Mouse (Mus musculus) layer of hippocampus, adult 2 months (tissue): Measurements from ENCODE around the gene Slc26a8. TPM values are rescaled to one million over a fixed set of nuclear protein-coding genes. Genes with fewer than 3 reads are reported as not detected.
"Not testable (repeated sequence)": the region's sequence is repeated elsewhere in the genome, so short reads cannot be mapped to it uniquely, and the experiment has no call there.

Experiments
- DNase-seq, 2 experiments: peaks; one replicate each; pipeline ENCODE4 v3.0.0; 2022; ENCODE audit warnings: low spot score in 2 of 2
- H3K27ac ChIP-seq: fragments of 200-600 bp; 2 replicates; pipeline ENCODE4 v1.8.1; 2022
- H3K4me3 ChIP-seq: fragments of 200-600 bp; 2 replicates; pipeline ENCODE4 v1.8.1; 2022; ENCODE audit warnings: mild to moderate bottlenecking
- CTCF ChIP-seq: fragments of 200-600 bp; conservative IDR thresholded peaks from 2 replicates; pipeline ENCODE4 v1.8.1; 2022; ENCODE audit warnings: antibody characterized with exemption, mild to moderate bottlenecking, moderate library complexity
- long read RNA-seq, 2 experiments: library from polyadenylated mRNA; stranded (forward); transcript quantifications; one replicate each; pipeline ENCODE4 v2.0.0; 2021; ENCODE audit warnings: borderline mapping rate in 2 of 2
- total RNA-seq, 2 experiments: library from RNA; stranded (reverse); gene quantifications; 2 replicates each; pipeline ENCODE4 v1.2.3; 2021

The Slc26a8 gene
- 1 to 10 TPM; 6.3 to 6.9 TPM for total RNA-seq
- long read RNA-seq, experiment 1, partial matches to known transcripts: 0 of 3 reads
- long read RNA-seq, experiment 1, other reads (novel, unspliced or antisense): 3 of 3 reads
- long read RNA-seq, experiment 2, partial matches to known transcripts: 0 of 3 reads
- long read RNA-seq, experiment 2, other reads (novel, unspliced or antisense): 3 of 3 reads

- peak within 1 kb of the TSS; percentile 96 for H3K27ac ChIP-seq
- no peak for DNase-seq
- TF ChIP-seq CTCF: no peak
- H3K4me3 ChIP-seq: peak within 1 kb of the TSS; percentile 97
Observed at GRCm38 (mm10) chr17:28689586-28690283, at the start of gene Slc26a8. Gene Slc26a8 (minus strand): TSS chr17:28690233.

GRCm38 (mm10) chr17:28739244-28739643 is 49.2 kb upstream of the Slc26a8 start:
- DNase-seq: no peak
- no peak for TF ChIP-seq CTCF

GRCm38 (mm10) chr17:28737973-28738372 is 47.9 kb upstream of the Slc26a8 start:
- no peak for DNase-seq
- Histone ChIP-seq H3K27ac (no peak overlapping the region), H3K4me3 (no peak overlapping the region)
- no peak for TF ChIP-seq CTCF

More at GRCm38 (mm10) chr17:28739244-28739643, 49.2 kb upstream of the Slc26a8 start:
- Histone ChIP-seq H3K4me3 (no peak overlapping the region), H3K27ac (no peak overlapping the region)

GRCm38 (mm10) chr17:28736486-28736885 is 46.5 kb upstream of the Slc26a8 start:
- TF ChIP-seq CTCF: no peak
- Histone ChIP-seq H3K4me3 (no peak overlapping the region), H3K27ac (peak overlapping the region; percentile 62)
- no peak for DNase-seq

GRCm38 (mm10) chr17:28735317-28736105 is 45.5 kb upstream of the Slc26a8 start:
- no peak for TF ChIP-seq CTCF
- Histone ChIP-seq H3K4me3 (no peak overlapping the region), H3K27ac (peak overlapping the region; percentile 62)
- DNase-seq: no peak

- not testable (repeated sequence) for H3K27ac ChIP-seq, DNase-seq, H3K4me3 ChIP-seq
Observed at GRCm38 (mm10) chr17:28727511-28727910, 37.5 kb upstream of the Slc26a8 start.

- no peak within 1 kb of the TSS for H3K4me3 ChIP-seq
- H3K27ac ChIP-seq: no peak within 1 kb of the TSS
- no peak for DNase-seq
- no peak for TF ChIP-seq CTCF
Observed at GRCm38 (mm10) chr17:28725783-28726182, 35.8 kb upstream of the Slc26a8 start, which contains the start of gene AC170998.1. Gene AC170998.1 (plus strand): TSS chr17:28726083.

GRCm38 (mm10) chr17:28717535-28717934 is 27.5 kb upstream of the Slc26a8 start:
- Histone ChIP-seq H3K4me3 (no peak overlapping the region), H3K27ac (peak overlapping the region; percentile 36; the same call in 1 of the 2 replicates)
- TF ChIP-seq CTCF: no peak
- no peak for DNase-seq

GRCm38 (mm10) chr17:28715832-28716548 is 26.0 kb upstream of the Slc26a8 start:
- Histone ChIP-seq H3K27ac (peak overlapping the region; percentile 36; the same call in 1 of the 2 replicates), H3K4me3 (no peak overlapping the region)

GRCm38 (mm10) chr17:28714006-28714405 is 24.0 kb upstream of the Slc26a8 start:
- Histone ChIP-seq H3K4me3 (no peak overlapping the region), H3K27ac (no peak overlapping the region)
- no peak for DNase-seq
- TF ChIP-seq CTCF: peak; percentile 60

More at GRCm38 (mm10) chr17:28715832-28716548, 26.0 kb upstream of the Slc26a8 start:
- TF ChIP-seq CTCF: no peak
- no peak for DNase-seq

- Histone ChIP-seq H3K4me3 (no peak overlapping the region), H3K27ac (no peak overlapping the region)
- DNase-seq: no peak
- TF ChIP-seq CTCF: no peak
Observed at GRCm38 (mm10) chr17:28712305-28712704, 22.3 kb upstream of the Slc26a8 start.

- Histone ChIP-seq H3K4me3 (no peak overlapping the region), H3K27ac (peak overlapping the region; percentile 70; the same call in 1 of the 2 replicates)
- no peak for TF ChIP-seq CTCF
- no peak for DNase-seq
Observed at GRCm38 (mm10) chr17:28711237-28711636, 21.2 kb upstream of the Slc26a8 start.
